Mouse (Mus musculus) c-Kit-negative CD71-positive TER-119-positive erythroid progenitor cells, embryonic 14.5 days (primary cell): Measurements from ENCODE around the gene Gm45234.

Experiments
- DNase-seq: peaks from one replicate; pipeline ENCODE4 v3.0.0-alpha.2; 2013; ENCODE audit warnings: low read depth, low spot score

The Gm45234 gene

GRCm38 (mm10) chr6:124708289-124708889, 47.4 kb downstream of the Gm45234 start:
- DNase-seq = no peak

- DNase-seq = no peak
Observed at GRCm38 (mm10) chr6:124706061-124706627, 49.7 kb downstream of the Gm45234 start.

DNA sequence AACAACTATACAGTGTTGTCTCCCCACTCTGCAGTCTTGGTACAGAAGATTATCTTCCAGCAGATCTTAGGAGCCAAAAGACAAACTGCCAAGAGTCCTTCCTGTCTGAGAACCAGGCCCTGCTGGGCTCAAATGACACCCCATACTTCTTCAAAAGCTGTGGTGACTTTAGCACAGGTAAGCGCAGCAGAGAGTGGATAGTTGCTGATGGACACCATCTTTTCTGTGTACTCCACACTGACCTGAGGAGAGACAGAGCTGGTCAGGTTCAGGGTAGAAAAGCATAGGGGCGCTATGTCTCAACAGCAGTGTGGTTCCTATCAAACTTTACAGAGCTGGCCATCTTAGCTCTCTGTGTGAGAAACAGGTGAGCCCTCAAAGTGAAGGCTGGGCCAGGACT, 51.4 kb downstream of the Gm45234 start:
- no peak for DNase-seq

GRCm38 (mm10) chr6:124703789-124704188, 52.0 kb downstream of the Gm45234 start:
- no peak for DNase-seq

- no peak for DNase-seq
Observed at GRCm38 (mm10) chr6:124702784-124703103, 53.1 kb downstream of the Gm45234 start.

- no peak for DNase-seq
Observed at GRCm38 (mm10) chr6:124702102-124702783, 53.6 kb downstream of the Gm45234 start.

DNA sequence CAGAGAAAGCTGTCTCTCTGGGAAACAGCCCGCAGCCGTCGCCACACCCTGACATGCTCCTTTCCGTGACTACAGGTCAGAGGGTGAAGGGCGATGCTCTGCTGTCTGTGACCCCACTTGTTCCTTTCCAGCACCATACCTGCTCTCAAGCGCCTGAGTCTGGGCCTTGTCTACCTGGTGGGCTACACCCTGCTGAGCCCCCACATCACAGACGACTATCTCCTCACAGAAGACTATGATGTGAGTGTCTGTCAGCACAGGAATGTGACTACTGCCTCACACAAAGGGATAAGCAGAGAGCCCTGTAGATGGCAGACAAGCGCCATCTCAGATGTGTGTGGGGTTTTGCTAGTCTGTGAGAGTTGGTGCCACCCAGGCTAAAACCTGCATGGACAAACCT, 54.5 kb downstream of the Gm45234 start:
- no peak for DNase-seq

- DNase-seq = no peak
Observed at GRCm38 (mm10) chr6:124699962-124700610, 55.7 kb downstream of the Gm45234 start.

DNA sequence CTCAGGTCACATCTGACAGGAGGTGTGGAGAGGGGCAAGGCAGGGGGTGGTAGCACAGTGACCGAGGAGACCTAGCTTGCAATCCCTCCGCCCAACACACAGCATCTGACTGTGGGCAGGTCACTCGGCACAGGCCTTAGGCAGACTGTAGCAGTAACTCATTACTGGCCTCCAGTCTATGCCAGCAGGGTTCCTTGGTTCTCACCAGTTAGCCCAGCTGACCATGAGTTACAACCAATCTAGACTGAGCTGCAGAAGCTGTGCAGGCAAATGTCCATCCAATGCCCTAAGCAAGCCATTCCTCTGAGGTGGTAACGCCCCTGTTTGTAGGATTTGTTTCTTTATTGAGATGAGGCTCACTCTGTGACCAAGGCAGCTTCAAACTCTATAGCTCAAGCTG, 56.5 kb downstream of the Gm45234 start:
- no peak for DNase-seq

DNA sequence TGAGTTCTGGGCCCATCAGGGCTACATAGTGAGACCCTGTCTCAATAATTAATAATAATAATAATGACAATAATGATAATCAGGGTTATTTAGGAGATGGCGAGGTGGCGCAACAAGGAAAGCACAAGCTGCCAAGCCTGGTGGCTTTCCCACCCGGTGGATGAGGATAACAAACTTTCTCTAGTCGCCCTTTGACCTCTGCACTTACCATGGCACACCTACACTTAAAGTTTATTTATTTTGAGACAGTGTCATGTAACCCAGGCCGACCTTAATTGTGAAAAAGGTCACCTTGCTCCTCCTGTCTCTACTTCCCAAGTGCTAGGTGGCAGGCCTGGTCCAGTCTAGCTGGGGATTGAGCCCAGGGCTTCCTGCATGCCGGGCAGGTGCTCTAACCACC, 57.1 kb downstream of the Gm45234 start:
- no peak for DNase-seq

DNA sequence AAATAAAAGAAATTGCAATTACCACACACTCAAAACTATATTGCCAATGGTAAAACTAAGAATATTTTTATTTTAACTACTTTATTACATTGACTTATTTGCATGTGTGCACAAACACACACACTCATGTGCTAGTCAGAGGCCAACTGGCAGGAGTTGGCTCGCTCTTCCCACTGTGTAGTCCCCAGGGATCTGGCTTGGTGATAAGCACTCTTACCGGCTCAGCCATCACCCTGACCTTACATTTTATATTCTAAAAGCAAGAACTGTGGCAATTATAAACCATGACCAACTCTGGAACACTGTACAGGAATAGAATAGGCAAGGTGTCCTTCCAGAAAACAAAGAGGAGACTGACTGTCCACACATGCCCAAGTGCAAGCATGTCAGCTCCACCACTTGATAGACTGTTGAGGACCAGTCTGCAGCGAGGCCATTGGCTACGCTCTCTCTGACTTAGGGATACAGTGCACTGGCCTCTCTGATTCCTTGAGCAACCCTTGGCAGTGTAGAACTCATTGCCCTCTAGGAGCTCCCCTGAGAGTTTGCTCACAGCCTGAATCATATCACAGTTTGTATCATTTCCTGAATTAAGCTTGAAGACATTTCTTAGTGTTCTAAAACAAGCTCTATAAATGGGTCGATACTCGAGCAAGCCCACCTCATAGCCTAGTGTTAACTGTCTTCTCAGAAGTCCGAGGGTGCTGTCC, 59.2 kb downstream of the Gm45234 start:
- no peak for DNase-seq

GRCm38 (mm10) chr6:124694166-124694955, 61.5 kb downstream of the Gm45234 start:
- DNase-seq = no peak

- DNase-seq = no peak
Observed at GRCm38 (mm10) chr6:124693243-124693981, 62.4 kb downstream of the Gm45234 start.

- DNase-seq = no peak
Observed at GRCm38 (mm10) chr6:124690517-124690916, 65.3 kb downstream of the Gm45234 start.
